Mouse (Mus musculus) mouse embryonic stem cell (cell line): Measurements from ENCODE around the gene Dcpp3.
"Not testable (repeated sequence)": the region's sequence is repeated elsewhere in the genome, so short reads cannot be mapped to it uniquely, and the experiment has no call there.

Experiments
- in situ Hi-C, 2 experiments: fragments of 300-500 bp; cut with MboI; formaldehyde crosslinking; loops; 1 replicate in 1 of 2; 3 replicates in 1 of 2; pipeline ENCODE4 v1.14.3; 2019 to 2020; ENCODE audit warnings: low sequenced_read_pairs in 2 of 2, low pct_unique_long_range_greater_than_20kb in 1 of 2, mixed read lengths in 1 of 2; ENCODE audit not compliant: unreplicated experiment in 1 of 2

The Dcpp3 gene

DNA sequence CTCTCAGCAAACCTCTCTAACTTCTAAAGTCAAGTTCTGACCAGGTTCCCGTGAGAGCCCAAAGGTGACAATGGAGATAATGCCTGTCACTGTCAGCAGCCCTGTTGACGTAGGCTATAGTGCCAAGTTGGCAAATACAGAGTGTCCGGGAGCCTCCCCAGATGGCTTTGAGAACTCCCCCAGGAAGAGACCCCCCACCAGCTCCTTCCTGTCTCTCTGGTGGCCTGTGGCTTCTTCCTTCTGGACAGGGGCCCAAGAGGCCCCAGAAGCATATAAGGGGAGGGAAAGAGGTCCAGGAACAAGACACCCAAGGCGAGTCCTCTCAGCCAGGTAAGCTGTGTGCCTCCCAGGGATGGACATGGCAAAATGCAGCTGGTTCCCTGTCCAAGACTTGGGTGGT is at the start of gene Dcpp3:
TSS of gene Dcpp3 (plus strand) at position 301 of the 400 bp plus-strand sequence.
- in situ Hi-C loops: loop anchor here in 1 of 2 experiments (25.0 kb wide), 1 partner anchor 370 kb away; no protein-coding TSS in a partner anchor

DNA sequence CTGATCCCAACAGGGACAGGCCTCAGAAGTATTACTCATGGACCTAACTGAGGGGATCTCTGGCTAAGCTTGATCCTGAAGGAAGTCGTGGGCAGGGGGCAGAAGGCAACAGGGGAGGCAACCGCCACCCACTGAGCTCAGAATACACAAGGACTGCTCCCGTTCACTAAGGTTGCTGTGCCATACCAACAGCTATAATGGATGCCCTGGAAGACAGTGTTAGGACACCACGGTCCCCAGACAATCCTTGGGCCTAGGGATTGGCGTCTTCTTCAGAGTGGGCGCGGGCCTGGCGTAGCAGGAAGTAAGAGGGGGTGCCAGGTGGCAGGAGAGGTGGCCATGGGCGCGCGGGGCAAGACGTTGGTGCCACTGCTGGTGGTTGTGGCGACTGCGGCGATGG is 49.5 kb upstream of the Dcpp3 start, which contains the start of gene Prss21:
TSS of gene Prss21 (plus strand) at position 301 of the 400 bp plus-strand sequence.
- in situ Hi-C loops: loop anchor here in 1 of 2 experiments (25.0 kb wide), 1 partner anchor 420 kb away; no protein-coding TSS in a partner anchor

DNA sequence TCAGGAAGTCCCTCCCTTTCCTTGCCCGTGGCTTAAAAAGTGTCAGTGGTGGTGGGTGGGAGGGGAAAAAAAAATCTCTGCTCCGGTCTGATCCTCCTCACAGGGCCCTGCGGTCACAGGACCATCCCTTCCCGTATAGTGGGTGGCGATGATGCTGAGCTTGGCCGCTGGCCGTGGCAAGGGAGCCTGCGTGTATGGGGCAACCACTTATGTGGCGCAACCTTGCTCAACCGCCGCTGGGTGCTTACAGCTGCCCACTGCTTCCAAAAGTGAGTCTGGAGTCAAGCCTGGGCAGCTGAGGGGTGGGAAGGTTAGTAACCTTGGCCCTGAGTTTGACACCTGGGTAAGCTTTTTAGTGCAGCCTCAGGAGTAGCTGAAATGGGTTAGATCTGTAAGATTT is 48.7 kb upstream of the Dcpp3 start:
- in situ Hi-C loops: loop anchor here in 1 of 2 experiments (25.0 kb wide), 1 partner anchor 419 kb away; no protein-coding TSS in a partner anchor

DNA sequence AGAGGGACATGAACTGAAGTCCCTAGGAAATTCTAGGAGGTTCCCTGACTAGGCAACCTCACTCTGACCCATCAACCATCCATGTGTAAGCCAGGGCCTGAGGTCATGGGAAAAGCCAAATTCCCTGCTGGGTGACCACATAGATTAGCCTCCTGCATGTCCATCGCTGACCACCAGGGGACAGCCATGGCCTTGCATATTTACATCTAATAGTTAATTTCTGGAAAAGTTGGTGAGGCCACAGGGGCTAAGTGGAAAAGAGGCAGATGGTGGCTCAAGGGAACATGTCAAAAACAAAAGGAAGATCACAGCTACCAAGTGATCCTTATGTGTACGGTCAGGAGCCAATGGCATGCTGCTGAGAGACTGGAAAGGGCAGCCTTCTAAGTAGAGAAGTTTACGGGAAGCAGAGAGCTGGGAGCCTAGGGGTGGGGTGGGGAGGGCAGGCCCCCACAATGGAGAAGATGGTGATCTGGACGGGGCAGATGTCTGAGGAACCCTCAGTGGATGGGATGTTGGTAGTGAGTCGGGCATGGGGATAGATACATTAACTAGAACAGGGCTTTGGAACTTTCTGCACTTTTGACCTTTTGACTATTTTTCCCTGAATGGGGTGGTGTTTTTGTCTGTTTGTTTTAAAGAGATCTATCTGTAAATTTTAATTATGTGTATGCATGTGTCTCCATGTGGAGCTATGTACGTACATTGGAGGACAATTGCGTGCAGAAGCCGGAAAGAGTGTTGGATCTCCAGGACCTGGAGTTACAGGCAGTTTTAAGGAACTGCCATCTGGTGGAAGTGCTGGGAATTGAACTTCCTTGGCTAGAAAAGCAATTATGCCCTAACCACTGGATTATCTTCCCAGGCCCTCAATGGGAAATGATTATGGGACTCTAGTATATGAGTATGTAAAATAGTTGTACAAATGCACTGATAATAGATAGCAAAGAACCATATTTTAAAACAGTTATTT is 43.1 kb upstream of the Dcpp3 start:
- in situ Hi-C loops: loop anchor here in 1 of 2 experiments (25.0 kb wide), 1 partner anchor 413 kb away; no protein-coding TSS in a partner anchor

DNA sequence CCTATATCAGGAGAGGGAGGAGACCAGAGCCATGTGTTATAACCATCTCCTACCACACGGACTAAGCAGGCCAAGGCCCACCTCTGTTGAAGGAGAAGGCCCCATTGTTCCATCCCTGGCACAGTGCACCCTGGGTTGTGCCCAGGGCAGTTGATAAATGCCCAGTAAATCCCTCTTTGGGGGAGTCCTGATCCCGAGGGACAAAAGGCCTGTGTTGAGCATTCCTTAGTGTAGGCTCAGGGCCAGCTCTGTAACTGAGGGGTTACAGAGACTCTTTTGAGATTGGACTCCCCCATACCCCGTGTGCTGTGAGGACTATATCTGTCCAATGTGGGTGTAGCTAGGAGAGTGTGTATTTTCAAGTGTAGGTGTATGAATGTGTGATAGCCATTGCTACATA is 40.5 kb upstream of the Dcpp3 start:
- in situ Hi-C loops: no loop called here

DNA sequence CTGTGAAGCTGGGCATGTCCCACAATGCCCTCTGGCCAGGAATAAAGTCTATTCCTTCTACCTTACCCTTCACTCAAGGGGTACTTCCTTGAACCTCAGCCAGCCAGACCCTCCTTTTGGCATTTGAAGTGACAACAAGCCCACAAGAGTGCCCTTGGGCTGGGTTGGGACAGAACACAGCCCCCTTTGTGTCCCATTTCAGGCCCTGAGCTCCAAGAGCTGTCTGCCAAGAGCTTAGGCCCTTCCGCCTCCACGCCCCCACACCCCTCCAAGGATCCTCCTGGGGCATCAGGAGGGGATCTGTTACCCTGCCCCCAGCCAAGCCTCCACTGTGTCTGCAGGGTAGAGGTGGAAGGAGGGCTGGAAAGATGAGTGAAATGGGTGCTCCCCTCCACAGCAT is 40.1 kb upstream of the Dcpp3 start:
- in situ Hi-C loops: no loop called here

DNA sequence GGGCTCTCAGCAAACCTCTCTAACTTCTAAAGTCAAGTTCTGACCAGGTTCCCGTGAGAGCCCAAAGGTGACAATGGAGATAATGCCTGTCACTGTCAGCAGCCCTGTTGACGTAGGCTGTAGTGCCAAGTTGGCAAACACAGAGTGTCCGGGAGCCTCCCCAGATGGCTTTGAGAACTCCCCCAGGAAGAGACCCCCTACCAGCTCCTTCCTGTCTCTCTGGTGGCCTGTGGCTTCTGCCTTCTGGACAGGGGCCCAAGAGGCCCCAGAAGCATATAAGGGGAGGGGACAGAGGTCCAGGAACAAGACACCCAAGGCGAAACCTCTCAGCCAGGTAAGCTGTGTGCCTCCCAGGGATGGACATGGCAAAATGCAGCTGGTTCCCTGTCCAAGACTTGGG is 36.7 kb upstream of the Dcpp3 start, which contains the start of the genes Dcpp1 and Dcpp2:
TSS of gene Dcpp1 (plus strand) at position 301 of the 400 bp plus-strand sequence.
TSS of gene Dcpp2 (plus strand) at position 305 of the 400 bp plus-strand sequence.
- in situ Hi-C loops: not testable (repeated sequence)

DNA sequence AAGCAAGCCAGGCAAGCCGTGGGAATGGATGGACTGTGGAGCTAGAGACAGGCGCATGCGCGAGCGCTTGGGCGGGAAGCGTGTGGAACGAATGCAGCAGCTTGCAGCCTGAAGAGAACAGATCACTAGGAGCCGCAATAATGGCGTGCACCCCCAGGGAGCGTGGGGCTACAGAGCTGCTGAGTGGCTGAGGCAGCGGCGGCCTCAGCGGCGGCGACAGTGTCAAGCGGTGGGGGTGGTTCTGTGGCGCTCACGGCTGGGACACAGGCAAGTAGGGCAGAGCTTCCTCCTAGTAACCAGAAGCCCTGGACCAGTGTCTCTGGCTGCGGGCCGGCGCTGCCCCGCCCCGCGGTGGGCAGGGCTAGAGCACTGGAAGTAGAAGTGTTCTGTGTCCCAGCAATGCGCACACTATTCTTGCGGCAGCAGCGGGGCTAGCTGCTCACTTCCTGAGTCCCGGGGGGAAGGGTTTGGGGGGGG is 7.3 kb downstream of the Dcpp3 start:
- in situ Hi-C loops: loop anchor here in 1 of 2 experiments (25.0 kb wide), 1 partner anchor 363 kb away; no protein-coding TSS in a partner anchor

DNA sequence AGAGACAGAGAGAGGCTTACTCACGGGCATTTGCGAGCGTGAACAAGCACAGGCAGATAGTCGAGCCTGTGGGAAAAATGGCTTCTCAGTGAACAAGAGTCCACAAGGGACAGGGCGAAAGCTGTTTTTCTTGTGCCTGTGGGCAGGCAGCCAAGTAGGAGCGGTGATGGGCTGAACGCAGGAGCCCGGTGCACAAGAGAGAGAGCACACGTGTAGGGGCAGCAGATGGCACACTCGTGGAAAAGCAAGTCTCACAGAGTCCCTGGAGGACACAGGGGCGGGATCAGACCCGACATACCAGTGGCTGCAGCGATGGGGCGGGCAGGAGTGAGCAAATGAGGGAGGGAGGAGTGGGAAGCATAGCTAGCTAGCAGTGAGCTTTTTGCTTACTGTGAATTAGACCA is 7.8 kb downstream of the Dcpp3 start:
- in situ Hi-C loops: no loop called here

DNA sequence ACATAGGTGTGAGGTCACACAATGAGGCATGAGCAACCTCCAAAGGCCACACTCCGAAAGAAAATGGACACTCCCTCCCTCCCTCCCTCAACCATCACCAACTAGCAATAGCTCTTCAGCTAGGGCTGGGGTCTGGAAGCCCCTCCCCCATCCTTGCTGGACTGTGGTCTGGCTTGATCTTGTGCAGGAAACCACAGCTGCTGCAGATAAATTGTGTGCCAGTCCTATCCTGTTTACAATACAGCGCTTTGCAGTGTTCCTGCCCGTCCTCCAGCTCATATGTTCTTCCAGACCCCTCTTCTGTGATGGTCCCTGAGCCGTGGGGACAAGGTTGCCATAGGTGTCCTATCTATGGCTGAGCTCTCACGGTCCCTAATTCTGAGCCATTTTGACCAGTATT is 13.9 kb downstream of the Dcpp3 start:
- in situ Hi-C loops: no loop called here

DNA sequence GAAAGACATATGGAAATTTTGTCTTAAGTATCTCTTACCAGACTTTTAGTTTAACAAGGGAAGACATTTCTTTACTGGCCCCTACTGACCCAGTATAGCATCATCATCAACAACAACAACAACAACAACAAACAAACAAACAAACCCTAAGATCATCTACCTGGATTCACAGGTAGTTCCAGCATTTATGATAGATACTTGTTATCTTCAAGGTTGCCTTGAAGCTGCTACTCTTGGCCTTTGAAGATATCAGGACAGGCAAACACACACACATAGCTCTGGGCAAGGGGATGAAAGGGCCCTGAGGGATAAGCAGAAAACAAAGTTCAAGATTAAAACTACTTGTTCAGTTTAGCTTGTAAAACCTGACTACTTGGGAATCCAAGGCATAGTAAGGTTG is 24.1 kb downstream of the Dcpp3 start, which contains the start of gene Sbp:
TSS of gene Sbp (plus strand) at position 301 of the 400 bp plus-strand sequence.
- in situ Hi-C loops: no loop called here

DNA sequence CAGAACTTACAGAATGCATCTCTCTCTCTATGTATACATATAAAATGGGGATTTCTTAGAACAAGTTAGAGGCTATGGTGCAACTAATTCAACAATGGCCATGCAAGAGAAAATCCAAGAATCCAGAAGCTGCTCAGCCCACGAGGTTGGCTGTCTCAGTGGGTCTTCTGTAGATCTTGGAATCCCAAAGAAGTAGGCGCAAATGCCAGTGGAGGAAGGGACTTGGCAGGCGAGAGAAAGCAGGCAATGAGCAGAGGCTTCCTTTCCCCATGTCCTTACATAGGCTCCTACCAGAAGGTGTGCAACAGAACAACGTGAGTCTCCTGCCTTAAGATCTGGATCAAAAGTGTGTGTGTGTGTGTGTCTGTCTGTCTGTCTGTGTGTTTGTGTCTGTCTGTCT is 30.2 kb downstream of the Dcpp3 start:
- in situ Hi-C loops: not testable (repeated sequence)

DNA sequence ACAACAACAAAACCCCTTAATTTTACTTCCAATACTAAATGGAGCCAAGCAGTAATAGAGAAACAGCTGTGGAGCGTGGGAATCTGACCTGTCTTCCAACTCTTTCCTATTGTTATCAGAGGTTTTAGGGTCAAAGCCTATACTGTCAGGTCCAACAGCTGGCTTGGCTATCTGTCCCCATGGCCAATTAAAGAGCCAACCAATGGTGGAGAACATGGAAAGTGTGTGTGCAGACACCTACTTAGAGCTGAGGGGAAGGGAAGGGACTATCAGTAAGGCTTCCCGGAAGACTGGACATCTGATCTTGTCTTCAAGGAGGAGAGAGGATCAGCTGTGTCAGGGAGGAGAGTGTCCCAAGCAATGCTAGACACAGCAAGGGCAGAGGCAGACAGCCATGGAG is 31.8 kb downstream of the Dcpp3 start:
- in situ Hi-C loops: no loop called here

DNA sequence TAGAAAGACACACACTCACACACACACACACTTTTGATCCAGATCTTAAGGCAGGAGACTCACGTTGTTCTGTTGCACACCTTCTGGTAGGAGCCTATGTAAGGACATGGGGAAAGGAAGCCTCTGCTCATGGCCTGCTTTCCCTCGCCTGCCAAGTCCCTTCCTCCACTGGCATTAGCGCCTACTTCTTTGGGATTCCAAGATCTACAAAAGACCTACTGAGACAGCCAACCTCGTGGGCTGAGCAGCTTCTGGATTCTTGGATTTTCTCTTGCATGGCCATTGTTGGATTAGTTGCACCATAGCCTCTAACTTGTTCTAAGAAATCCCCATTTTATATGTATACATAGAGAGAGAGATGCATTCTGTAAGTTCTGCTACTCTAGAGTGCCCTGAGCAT is 33.6 kb downstream of the Dcpp3 start:
- in situ Hi-C loops: loop anchor here in 1 of 2 experiments (25.0 kb wide), 1 partner anchor 189 kb away; the partner anchor contains the start of gene Flywch1

DNA sequence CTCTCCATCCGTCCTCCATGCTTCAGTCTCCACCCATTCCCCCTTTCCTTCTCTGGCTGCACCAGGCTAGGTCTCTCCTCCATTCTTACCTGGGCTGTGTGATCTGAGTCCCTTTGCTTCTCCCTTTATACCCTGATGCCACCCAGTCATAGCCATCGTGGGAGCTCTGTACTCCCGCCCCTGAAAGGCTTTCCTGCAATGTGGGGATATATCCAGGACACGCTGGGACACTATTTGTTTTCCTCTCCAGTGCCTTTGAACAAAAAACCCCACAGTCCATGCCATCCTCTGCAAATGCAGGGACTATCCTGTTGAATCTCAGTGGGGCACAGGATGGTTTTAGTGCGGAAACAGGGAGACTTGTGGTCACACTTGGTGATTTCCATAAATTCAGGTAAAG is 37.9 kb downstream of the Dcpp3 start, which contains the start of gene Sbpl:
TSS of gene Sbpl (minus strand) at position 101 of the 400 bp plus-strand sequence.
- in situ Hi-C loops: loop anchor here (5.0 to 25.0 kb wide), 2 partner anchors 98 to 193 kb away; partner anchors contain the start of gene Flywch1 (in 1 of the 2)

DNA sequence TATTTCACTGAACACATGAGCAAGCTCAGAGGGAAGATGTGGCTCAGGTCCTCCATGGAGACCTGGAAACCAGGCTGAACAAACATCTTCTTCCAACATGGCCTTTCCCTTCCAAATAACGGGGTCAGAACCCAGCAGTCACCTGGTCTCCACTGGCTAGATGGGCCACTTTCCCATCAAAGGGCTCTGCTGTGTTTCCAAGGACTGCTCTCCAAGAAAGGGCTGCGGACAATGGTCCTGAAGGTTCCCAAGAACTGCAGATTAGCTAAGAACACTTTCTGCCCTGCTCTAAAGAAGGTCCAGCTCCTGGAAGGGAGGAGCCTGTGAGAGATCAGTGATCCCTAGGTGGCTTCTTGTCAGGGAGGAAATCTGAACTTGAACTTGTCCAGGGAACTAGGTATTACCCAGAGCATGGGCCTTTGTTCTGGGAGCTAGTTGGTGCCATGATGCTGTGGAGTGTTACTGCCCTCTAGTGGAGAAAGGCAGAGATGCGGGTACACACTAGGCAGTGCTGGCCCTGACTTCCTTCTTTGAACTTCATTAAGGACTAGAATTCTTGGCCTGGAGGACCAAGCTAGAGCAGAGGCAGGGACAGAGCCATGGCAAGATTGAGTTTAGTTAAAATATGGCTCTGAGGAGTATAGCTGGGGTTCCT is 43.0 kb downstream of the Dcpp3 start:
- in situ Hi-C loops: loop anchor here (5.0 to 25.0 kb wide), 3 partner anchors 103 to 198 kb away; partner anchors contain the start of gene Flywch1 (in 2 of the 2)

DNA sequence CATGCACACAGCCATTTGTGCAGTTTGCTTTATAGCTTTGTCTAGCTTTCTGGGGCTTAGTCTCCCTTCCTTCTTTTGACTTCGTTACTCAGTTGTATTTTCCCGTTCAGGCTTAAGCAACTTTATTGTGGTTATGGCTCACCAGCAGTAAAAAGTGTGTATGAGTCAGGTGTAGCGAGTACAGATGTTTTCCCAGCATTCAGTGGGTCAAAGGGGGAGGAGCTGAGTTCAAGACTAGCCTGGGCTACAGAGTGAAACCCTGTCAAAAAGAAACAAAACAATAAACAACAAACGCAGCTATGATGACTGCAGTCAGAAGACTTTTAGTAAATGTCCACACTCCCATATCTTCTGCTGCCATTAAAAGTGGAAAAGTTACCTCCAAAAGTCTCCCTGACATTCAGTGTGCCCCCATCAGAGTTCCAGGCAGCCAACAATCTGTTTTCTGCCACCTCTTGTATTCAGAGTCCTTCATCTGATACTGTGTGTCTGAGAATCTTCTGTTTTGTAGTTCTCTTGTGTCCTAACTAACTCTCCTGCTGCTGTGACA is 44.4 kb downstream of the Dcpp3 start:
- in situ Hi-C loops: loop anchor here (5.0 to 25.0 kb wide), 3 partner anchors 104 to 199 kb away; partner anchors contain the start of gene Flywch1 (in 2 of the 2)
